Mouse (Mus musculus) heart, postnatal 0 days (tissue): ENCODE data around the gene Nrxn3.

Experiments used
- CTCF ChIP-seq: IDR thresholded peaks from 2 replicates; pipeline ENCODE4 v1.5.1; 2016; ENCODE audit warnings: antibody characterized with exemption, control low read depth, low read depth
- EP300 ChIP-seq: IDR thresholded peaks from 2 replicates; pipeline ENCODE4 v1.6.1; 2016; ENCODE audit warnings: antibody characterized with exemption, low read depth

DNA sequence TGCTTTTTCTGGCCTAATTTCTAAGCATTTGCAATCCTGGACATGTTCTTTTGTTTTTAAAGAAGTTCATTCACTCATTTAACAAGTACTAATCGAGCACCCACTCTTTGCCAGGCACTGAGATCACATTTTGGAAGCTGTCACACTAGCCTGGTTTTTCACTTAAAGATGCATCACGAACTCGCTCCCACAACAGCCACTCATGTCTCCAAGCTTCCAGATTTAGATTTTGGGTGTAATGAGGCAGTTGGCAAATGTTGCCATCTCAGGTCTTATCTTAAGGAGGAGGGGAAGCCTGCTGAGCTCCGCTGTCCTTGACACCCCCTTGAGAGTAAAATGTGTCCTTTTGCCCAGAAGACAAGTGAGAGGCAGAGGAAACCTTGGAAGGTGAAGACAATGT is 14.4 kb downstream of the Nrxn3 start:
- TF ChIP-seq CTCF (no peak), EP300 (no peak)
